Mouse (Mus musculus): ENCODE data around the gene Gm1113. TPM values are rescaled to one million over a fixed set of nuclear protein-coding genes. Genes with fewer than 3 reads are reported as not detected.

Gm1113 gene
- not detected in 2 replicates for polyA plus RNA-seq (2012; ENCODE audit: insufficient read depth, insufficient read length, missing spikeins)

DNA sequence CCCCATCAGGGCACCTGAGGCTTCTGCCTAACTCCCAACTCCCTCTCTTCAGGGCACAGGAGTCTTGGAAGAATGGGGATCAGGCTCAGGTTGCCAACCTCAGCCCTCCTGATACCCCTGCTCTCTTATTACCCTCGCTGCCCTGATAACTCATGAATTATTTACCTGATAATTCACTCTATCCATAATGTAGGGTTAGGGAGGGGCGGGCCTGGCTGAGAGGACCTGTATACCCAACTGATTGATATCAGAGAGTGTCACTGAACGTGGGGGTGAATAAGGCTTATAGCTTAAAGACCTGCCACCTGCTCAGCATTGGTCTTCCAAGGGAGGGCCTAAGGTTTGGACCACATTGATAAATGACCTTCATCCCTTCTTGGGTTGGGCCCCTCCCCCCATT lies at the start of gene Gm1113:
Gene Gm1113 (minus strand): TSS at position 101 of the 400 bp plus-strand sequence.
- TF ChIP-seq CTCF (IDR thresholded peaks at IDR 0.05; ENCODE audit: low read depth, low read length) (no peak), POLR2A (IDR thresholded peaks at IDR 0.05; ENCODE audit: borderline replicate concordance, low read depth, low read length) (no peak)
- no peaks in the 10 kb centered on the region for H3K4me1 ChIP-seq (ENCODE audit: control insufficient read depth, insufficient read depth, low read length)
- no peak within 1 kb of the TSS for H3K27ac ChIP-seq (ENCODE audit: insufficient read depth, low read depth, low read length)
- no peak within 1 kb of the TSS for H3K4me3 ChIP-seq (ENCODE audit: insufficient read depth, low read length)

DNA sequence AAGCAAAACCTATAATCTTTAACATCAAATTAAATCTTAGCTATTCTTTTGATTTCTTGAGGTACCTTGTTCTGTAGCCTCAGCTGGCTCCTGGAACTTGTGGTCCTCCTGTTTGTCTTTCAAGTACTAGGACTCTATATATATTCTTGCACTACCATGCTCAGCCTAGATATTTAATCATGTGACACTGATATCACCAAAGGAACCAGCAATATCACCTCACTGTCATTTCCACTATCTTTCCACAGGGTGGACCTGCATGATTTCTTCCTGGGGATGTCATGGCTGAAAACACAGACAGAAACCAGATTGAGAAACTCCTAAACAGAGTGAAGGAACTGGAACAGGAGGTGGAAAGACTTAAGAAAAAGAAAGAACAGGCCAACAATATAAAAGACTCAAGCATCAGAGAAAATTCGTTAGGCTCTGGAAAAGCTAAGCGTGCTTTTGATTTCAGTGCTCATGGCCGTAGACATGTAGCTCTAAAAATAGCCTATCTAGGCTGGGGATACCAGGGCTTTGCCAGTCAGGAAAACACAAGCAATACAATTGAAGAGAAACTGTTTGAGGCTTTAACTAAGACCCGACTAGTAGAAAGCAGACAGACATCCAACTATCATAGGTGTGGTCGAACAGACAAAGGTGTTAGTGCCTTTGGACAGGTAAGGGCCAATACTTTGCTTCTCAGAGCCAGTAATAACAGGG lies 46.6 kb upstream of the Gm1113 start:
- no peak for TF ChIP-seq POLR2A (IDR thresholded peaks at IDR 0.05; ENCODE audit: borderline replicate concordance, low read depth, low read length)
- no peak for TF ChIP-seq CTCF (IDR thresholded peaks at IDR 0.05; ENCODE audit: low read depth, low read length)
- H3K4me1 ChIP-seq (ENCODE audit: control insufficient read depth, insufficient read depth, low read length) = peaks cover 15% of the 10 kb centered on the region
- no peak overlapping the region for H3K27ac ChIP-seq (ENCODE audit: insufficient read depth, low read depth, low read length)
- H3K4me3 ChIP-seq (ENCODE audit: insufficient read depth, low read length) = no peak overlapping the region

DNA sequence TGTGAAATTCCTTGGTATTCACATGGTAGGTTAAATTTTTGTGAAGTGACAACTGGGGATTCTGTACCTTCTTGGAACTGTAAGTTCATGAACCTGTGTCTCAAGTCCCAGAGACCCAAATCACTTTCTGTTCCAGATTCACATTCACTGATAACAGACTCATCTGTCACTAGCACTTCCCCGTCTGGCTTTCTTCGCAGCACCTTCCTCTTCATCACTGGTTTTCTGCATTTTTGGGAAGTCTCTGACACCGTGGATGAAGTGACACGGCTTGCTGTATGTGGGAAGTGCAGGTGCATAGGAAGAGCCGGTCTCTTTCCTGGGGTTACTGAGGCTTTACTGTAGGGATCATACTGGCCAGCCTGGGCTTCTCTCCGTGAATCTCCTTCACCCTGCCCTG lies 43.5 kb upstream of the Gm1113 start:
- Histone ChIP-seq H3K4me3 (ENCODE audit: insufficient read depth, low read length) (no peak overlapping the region), H3K27ac (ENCODE audit: insufficient read depth, low read depth, low read length) (no peak overlapping the region), H3K4me1 (ENCODE audit: control insufficient read depth, insufficient read depth, low read length) (peaks cover 14% of the 10 kb centered on the region)
- no peak for TF ChIP-seq CTCF (IDR thresholded peaks at IDR 0.05; ENCODE audit: low read depth, low read length)
- no peak for TF ChIP-seq POLR2A (IDR thresholded peaks at IDR 0.05; ENCODE audit: borderline replicate concordance, low read depth, low read length)

DNA sequence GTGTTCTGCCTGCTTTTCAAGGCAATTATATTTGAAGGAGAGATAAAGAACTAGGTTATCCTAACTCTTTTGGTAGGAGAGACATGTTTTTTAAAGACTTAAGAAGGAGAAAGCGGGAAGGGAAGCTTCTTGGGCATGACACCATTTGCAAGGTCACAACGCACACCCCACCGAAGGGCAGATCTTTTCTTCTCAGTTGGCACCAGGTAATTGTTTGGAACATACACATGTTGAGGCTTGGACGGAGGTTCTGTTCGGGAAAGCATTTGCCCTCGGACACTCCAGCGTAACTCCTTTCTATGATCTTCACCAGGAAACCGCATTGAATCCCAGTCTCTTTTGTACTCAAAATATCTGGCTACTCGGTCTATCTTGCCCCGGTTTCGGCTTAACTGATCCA lies 43.0 kb upstream of the Gm1113 start:
- TF ChIP-seq POLR2A (IDR thresholded peaks at IDR 0.05; ENCODE audit: borderline replicate concordance, low read depth, low read length) = no peak
- no peak for TF ChIP-seq CTCF (IDR thresholded peaks at IDR 0.05; ENCODE audit: low read depth, low read length)
- Histone ChIP-seq H3K27ac (ENCODE audit: insufficient read depth, low read depth, low read length) (no peak overlapping the region), H3K4me1 (ENCODE audit: control insufficient read depth, insufficient read depth, low read length) (peaks cover 14% of the 10 kb centered on the region), H3K4me3 (ENCODE audit: insufficient read depth, low read length) (no peak overlapping the region)

DNA sequence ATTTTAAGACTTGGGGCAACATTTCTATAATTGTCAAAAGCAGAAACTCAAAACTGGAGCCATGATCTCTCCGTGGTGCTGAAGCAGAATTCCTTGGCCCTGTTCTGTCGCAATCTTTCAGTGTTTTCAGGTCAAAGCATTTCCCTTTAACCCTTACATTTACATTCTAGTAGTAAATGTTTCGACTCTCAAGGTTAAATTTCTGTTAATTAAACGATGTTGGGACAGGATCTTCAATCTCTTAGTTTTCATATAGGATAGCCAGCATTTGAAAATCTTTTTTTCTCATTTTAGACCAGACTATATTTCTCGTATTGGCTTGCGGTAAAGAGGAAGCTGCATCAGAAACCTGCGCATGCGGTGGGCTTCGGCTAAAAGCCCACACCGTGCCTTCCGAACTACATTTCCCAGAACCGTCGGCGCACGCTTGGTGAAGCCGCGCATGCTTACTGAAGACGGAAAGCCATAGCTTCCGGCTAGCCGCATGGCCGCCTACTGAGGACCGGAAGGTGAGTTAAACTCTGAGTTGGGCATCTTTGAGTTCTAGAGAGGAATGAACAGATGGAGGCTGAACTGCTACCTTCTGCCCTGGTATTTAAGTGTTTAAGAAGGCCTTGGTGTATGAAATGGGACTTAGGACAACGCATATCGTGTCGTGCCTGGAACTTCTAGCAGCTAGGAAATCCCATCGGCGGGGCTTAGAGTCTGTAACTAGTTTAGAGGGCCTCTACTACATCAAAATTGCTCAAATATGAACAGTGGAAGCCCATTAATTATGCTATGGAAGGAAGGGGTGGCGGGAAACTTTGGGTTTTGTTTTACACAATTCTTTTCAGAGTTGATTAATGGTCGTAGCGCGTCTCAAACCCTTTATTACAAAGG lies 41.2 kb upstream of the Gm1113 start:
- H3K27ac ChIP-seq (ENCODE audit: insufficient read depth, low read depth, low read length) = peak overlapping the region; percentile 55
- peak overlapping the region; percentile 85 for H3K4me3 ChIP-seq (ENCODE audit: insufficient read depth, low read length)
- TF ChIP-seq POLR2A (IDR thresholded peaks at IDR 0.05; ENCODE audit: borderline replicate concordance, low read depth, low read length) = no peak
- no peak for TF ChIP-seq CTCF (IDR thresholded peaks at IDR 0.05; ENCODE audit: low read depth, low read length)
- peaks cover 14% of the 10 kb centered on the region for H3K4me1 ChIP-seq (ENCODE audit: control insufficient read depth, insufficient read depth, low read length)

DNA sequence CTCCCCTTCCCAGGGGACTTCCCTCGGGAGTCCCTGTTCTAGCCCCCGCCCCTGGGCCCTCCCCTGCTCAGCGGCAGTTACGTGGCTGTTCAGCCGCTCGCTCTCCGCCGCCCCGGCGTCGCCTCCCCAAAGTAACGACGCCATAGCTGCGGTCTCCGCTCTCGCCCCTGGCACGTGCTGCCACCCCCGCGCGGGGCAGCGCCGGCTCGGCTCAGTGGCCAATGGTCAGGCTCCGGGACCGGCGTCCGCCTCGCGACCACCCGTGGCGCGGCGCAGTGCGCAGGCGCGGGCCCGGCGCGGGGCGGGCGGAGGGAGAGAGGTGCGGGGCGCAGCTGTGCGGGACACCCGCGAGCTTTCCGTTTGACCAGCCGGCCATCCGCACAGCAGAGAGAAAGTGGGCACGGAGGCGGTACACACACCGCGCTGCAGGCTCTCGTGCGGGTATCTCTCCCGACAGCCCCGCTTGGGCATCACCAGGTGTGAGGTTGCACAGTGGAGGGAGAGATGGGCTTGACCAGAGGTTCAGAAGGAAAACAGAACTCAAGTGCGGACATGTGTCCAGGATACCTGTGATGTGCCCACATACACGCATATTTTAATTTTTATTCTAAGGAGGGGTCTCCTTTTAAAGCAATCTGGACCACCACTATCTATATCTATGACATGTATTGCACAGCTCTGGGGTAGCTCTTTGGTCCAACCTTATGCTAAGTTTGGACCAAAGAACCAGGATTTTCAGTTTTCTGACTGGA lies 40.4 kb upstream of the Gm1113 start, which contains the start of the genes Ddx25 and Pus3:
Gene Ddx25 (minus strand): TSS at position 272 of the 752 bp plus-strand sequence.
Gene Pus3 (plus strand): TSS at position 339 of the 752 bp plus-strand sequence.
- TF ChIP-seq CTCF (IDR thresholded peaks at IDR 0.05; ENCODE audit: low read depth, low read length) = no peak
- TF ChIP-seq POLR2A (IDR thresholded peaks at IDR 0.05; ENCODE audit: borderline replicate concordance, low read depth, low read length) = no peak
- H3K27ac ChIP-seq (ENCODE audit: insufficient read depth, low read depth, low read length) = peak within 1 kb of the TSS; percentile 55
- peak within 1 kb of the TSS; percentile 85 for H3K4me3 ChIP-seq (ENCODE audit: insufficient read depth, low read length)
- peaks cover 14% of the 10 kb centered on the region for H3K4me1 ChIP-seq (ENCODE audit: control insufficient read depth, insufficient read depth, low read length)

DNA sequence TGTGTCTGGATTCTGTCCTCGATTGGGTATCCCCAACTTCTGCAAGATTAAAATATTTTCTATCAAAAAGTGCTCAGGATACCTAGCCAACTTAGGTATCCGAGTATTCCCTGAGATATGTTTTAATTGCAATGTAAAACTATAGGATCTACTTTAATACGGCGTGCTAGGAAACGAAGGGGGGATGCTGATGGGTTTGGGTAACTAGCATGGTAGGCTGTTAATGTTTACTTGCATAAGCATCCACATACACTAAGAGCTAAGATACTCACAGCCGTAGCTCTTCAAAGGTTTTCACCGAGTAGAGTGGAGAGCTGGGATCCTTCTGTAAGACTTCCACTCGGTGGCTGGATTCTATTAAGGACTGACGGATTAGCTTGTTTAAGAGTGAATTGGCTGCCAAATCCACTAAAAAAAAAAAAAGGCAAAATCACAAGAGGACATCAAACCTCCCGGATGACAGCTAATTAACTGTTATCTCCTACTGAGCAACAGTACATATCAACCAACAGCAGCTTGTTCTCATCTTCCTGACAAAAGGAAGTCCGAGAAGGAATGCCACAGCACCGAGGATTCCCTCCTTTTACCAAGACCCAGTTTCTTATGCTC lies 38.5 kb upstream of the Gm1113 start:
- peaks cover 10% of the 10 kb centered on the region for H3K4me1 ChIP-seq (ENCODE audit: control insufficient read depth, insufficient read depth, low read length)
- TF ChIP-seq POLR2A (IDR thresholded peaks at IDR 0.05; ENCODE audit: borderline replicate concordance, low read depth, low read length) (no peak), CTCF (IDR thresholded peaks at IDR 0.05; ENCODE audit: low read depth, low read length) (no peak)
- H3K4me3 ChIP-seq (ENCODE audit: insufficient read depth, low read length) = no peak overlapping the region
- no peak overlapping the region for H3K27ac ChIP-seq (ENCODE audit: insufficient read depth, low read depth, low read length)

DNA sequence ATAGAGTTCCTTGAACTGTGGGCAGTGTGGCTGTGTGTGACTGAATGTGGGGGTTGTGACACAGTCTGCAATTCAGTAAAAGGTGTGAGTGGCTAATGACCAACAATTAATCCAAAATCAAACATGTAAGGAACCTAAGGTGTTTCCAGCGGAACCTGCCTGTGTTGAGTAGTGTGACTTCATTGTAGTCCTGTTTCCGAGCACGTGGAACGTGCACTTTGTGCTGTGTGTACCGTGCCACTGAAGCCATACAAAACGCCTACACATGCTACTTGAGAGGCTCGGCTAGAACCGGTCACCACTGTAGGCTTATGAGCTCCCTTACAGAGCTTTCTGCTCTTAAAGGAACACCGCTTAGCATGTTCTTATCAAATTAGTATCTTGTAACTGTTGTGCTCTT lies 30.4 kb upstream of the Gm1113 start:
- no peak for TF ChIP-seq CTCF (IDR thresholded peaks at IDR 0.05; ENCODE audit: low read depth, low read length)
- TF ChIP-seq POLR2A (IDR thresholded peaks at IDR 0.05; ENCODE audit: borderline replicate concordance, low read depth, low read length) = no peak
- Histone ChIP-seq H3K4me1 (ENCODE audit: control insufficient read depth, insufficient read depth, low read length) (0 out of 2 replicates have a peak, but pooled peaks cover 3% of the 10 kb centered on the region), H3K4me3 (ENCODE audit: insufficient read depth, low read length) (no peak overlapping the region), H3K27ac (ENCODE audit: insufficient read depth, low read depth, low read length) (no peak overlapping the region)

DNA sequence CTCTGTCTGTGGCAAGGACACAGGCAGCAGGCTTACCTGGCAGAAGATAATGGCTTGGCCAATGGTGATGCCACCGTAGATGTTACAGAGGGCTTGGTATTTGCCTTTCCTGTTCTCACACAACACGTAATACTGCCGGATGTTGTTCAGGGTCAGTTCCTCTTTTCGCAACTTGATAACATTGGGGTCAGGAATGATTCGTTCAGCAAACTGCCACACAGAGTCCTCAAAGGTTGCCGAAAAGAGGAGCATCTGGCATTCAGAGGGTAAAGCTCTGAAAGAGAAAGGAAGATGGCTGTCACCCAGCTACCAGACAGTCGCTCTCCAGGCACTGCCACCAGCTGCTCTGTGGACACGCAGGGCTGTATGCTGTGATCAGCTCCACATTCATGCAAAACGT lies 28.7 kb upstream of the Gm1113 start:
- H3K4me1 ChIP-seq (ENCODE audit: control insufficient read depth, insufficient read depth, low read length) = 0 out of 2 replicates have a peak, but pooled peaks cover 3% of the 10 kb centered on the region
- H3K4me3 ChIP-seq (ENCODE audit: insufficient read depth, low read length) = peak overlapping the region; percentile 22; the same call in 1 of the 2 replicates
- H3K27ac ChIP-seq (ENCODE audit: insufficient read depth, low read depth, low read length) = no peak overlapping the region
- TF ChIP-seq CTCF (IDR thresholded peaks at IDR 0.05; ENCODE audit: low read depth, low read length) (no peak), POLR2A (IDR thresholded peaks at IDR 0.05; ENCODE audit: borderline replicate concordance, low read depth, low read length) (no peak)
